Mouse (Mus musculus) CD8-positive naive resting alpha-beta T cell, adult 57 days (primary cell): ENCODE data around the gene Suz12. TPM values are rescaled to one million over a fixed set of nuclear protein-coding genes. Genes with fewer than 3 reads are reported as not detected.

Experiments used
- total RNA-seq: library from RNA; stranded (reverse); gene quantifications from one replicate; pipeline ENCODE4 v1.2.4, GENCODE M21; 2023

The Suz12 gene
- 75.8 TPM for total RNA-seq

DNA sequence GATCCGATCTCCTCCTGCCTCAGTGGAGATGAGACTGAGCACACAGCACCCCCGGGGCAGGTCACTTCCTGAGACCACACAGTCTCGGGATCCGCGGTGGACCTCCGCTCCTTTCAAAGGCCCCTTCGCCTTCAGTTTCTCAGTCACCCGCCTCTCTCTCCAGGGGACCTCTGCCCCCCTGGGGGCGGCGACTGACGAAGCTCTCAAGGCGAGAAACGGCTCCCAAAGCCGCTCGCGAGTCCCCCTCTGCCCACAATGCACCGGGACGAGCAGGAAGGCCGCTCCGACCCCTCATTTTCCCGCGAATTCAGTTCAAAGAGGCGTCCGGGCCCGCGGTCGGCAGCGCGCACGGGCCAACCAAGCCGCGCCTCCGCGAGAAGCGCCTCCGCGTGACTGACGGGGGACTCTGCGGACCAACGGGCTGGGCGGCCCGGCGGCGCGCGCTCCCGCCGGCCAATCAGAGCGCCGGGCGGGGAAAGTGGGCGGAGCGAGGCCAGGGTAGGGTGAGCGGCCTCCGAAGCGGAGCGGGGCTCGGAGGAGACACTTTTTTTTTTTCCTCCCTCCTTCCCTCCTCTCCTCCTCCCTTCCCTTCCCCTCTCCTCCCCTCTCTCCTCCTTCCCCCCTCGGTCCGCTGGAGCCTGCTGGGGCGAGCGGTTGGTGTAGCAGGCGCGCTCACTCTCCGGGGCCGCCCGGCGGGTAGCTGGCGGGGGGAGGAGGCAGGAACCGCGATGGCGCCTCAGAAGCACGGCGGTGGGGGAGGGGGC, at the start of gene Suz12:
TSS of gene Suz12 (plus strand) at position 515 of the 764 bp plus-strand sequence.

DNA sequence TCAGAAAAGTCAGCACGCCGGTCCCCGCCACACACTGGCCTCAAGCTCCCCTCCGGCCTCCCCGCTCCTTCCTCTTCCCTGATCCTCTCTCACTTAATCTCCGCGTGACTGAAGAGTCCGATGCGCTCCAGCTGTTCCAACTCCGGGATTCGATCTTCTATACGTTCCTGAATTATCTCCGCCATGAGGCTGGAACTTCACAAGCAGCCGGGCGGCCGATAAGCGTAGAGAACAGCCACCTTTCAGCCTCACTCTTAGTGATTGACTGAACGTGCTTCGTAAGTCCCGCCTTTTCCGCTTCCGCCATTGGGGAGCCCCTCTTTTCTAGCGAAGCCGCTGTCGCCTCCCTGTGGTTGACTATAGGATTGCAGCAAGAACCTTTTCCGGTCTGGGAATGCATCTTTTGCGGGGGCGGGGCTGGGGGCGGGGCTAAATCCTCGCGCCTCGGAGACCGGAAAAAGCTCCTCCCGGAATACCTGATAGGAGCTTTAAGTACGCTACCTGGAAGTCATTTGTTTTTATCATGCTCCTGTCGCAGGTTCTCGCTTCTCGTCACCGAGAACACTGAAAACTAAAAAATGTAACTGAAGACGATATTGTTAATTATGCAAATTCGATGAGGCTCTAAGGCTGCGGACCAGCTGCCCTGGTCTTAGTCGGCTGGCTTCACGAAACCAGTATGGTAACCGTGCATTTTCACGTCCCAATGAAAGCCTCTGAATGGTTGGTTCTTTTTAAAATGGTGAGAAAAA, 30.6 kb upstream of the Suz12 start, which contains the start of gene Utp6:
TSS of gene Utp6 (minus strand) at position 266 of the 752 bp plus-strand sequence.

DNA sequence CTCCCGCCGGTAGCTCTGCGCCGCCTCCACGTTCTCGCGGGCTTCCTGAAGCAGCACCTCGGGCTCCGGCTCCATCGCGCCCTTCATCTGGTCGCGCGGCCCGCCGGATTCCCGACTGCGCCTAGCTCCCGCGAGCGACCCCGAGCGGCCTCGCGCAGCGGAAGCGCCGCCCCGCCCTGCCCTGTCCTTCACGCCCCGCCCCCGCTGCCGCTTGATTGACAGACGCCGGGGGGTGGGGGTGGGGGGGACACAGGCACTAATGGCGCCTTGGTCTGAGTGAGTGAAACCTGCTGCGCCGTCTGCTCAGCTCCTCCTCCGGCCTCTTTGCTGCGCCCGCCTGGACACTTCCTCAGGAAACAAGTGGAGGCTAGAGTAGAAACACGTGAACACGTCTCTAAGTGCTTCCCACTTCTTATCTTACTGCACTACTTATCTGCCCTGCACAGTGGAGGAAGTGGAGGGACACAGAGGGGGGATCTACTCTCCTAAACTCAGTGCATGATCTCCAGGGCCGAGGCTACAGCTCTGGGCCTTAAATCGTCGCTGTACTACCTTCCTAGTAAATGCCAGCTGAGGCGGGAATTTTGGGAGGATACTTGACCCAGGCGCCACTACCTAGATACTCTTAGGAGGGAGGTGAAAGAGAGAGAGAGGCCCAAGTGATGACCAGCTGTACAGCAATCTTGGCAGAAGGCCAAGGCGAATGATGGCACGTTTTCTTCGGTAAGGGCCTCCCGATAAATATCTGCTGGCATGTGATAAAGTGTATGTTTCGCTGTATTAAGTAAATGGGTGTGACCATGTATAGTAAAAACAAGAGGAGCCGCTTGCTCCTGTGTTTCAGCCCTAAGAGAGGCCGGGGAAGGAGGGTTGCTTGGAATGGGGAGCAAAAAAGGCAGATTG, 88.2 kb downstream of the Suz12 start, which contains the start of gene Crlf3:
TSS of gene Crlf3 (minus strand) at position 166 of the 903 bp plus-strand sequence.

Other genes with a start within 250 kb of the Suz12 start
- gene Utp6, start 30.7 kb upstream of the Suz12 start, total RNA-seq = 37.0 TPM
- gene Crlf3, start 87.9 kb downstream of the Suz12 start, total RNA-seq = 255 TPM
- 5.1 TPM for gene Atad5, start 96.3 kb downstream of the Suz12 start, total RNA-seq
- gene Tefm, start 149.1 kb downstream of the Suz12 start, total RNA-seq = 4.8 TPM
- 1.0 TPM for gene Adap2, start 161.0 kb downstream of the Suz12 start, total RNA-seq
- gene Rnf135, start 190.7 kb downstream of the Suz12 start, total RNA-seq = 3.3 TPM
- 47.3 TPM for gene Rhot1, start 215.9 kb downstream of the Suz12 start, total RNA-seq